Mouse (Mus musculus): Measurements from ENCODE around the gene Ebf3. TPM values are rescaled to one million over a fixed set of nuclear protein-coding genes. Genes with fewer than 3 reads are reported as not detected.
A peak's percentile ranks its signal among the peaks of the same experiment; 100 is the strongest.

Ebf3 gene
- total and polyA plus RNA-seq, 3 experiments, result 5.0 to 7.5 (median 6.1) TPM

DNA sequence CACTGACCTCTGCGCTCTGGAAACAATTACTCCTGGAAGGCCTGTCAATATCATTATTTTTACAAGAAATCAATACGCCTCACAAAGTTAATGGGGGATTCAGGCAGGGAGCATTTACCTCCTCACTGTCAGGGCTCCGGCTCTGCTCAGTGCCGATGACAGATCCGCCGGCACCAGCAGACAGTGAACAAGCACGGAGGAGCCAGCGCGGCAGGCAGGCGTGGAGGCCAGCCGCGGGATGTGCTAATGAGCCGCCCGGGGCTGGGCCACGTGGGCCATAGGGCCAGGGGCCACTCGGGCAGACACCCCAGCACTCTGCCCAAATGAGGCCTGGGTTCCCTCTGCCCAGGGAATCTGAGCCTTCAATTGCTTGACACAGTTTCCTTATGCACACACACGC lies 47.7 kb downstream of the Ebf3 start:
- no peak overlapping the region for H3K4me3 ChIP-seq
- H3K27me3 ChIP-seq (ENCODE audit: control insufficient read depth, insufficient read depth, low read length), result no peaks in the 10 kb centered on the region
- DNase-seq, result no peak
- no peak overlapping the region for H3K27ac ChIP-seq
- H3K36me3 ChIP-seq (ENCODE audit: control insufficient read depth, insufficient read depth, low read length), result no peaks in the 10 kb centered on the region
- no peaks in the 10 kb centered on the region for H3K79me2 ChIP-seq (replicated peaks; ENCODE audit: control insufficient read depth, insufficient read depth, low read length)
- 43% methylated on average over 17 of the region's 17 CpGs for WGBS
- intact Hi-C loops (cut with DNase I), result no loop called here
- no peak overlapping the region for H3K9ac ChIP-seq (ENCODE audit: low read depth, low read length)
- TF ChIP-seq POLR2A (IDR thresholded peaks at IDR 0.05; ENCODE audit: insufficient read depth, low read depth, low read length) (no peak), EP300 (IDR thresholded peaks at IDR 0.05; ENCODE audit: insufficient read depth, low read depth, low read length) (no peak), CTCF (IDR thresholded peaks at IDR 0.05) (no peak)
- H3K4me1 ChIP-seq (ENCODE audit: control insufficient read depth, insufficient read depth, low read length), result no peaks in the 10 kb centered on the region; the same call in none of the 2 replicates

- no peak overlapping the region for H3K4me3 ChIP-seq
- H3K79me2 ChIP-seq (replicated peaks; ENCODE audit: control insufficient read depth, insufficient read depth, low read length), result no peaks in the 10 kb centered on the region
Measured at GRCm38 (mm10) chr7:137262330-137262729, 51.9 kb downstream of the Ebf3 start.

DNA sequence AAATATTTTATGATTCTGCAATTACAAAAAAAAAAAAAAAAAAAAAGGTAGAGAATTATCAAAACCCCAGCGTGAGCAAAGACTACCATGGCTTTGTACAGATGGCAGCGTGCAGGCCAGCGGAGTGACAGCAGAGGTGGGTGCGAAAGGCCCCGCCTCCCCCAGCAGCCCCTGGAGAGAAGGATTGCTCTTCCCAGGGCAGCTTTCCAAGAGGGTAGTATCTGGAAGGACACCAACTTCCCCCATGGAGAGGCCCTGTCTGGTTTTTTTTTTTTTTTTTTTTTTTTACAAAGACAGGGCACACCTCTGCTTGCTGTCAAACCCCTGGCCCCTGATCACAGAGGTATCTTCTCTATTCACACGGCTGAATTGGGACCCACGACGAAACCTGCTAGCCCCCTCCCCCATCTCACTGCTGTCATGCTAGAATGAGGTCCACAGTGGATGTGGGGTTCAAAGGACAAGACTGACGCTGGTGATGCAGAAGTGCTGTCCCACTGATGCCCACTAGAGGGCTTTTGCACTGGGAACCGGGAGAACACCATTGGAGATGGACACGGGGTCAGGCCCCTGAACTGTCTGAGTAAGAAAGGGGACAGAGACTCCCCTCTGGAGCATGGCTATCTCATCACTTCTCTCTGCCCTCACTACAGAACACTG lies 67.9 kb downstream of the Ebf3 start:
- intact Hi-C loops (cut with DNase I), result loop anchor here (1.0 to 5.0 kb wide), 4 partner anchors 51 to 759 kb away; no protein-coding TSS in a partner anchor
- no peak overlapping the region for H3K27ac ChIP-seq
- 44% methylated on average over 11 of the region's 11 CpGs for WGBS

More at GRCm38 (mm10) chr7:137262330-137262729, 51.9 kb downstream of the Ebf3 start:
- Histone ChIP-seq H3K36me3 (ENCODE audit: control insufficient read depth, insufficient read depth, low read length) (no peaks in the 10 kb centered on the region), H3K27me3 (ENCODE audit: control insufficient read depth, insufficient read depth, low read length) (no peaks in the 10 kb centered on the region), H3K4me1 (ENCODE audit: control insufficient read depth, insufficient read depth, low read length) (no peaks in the 10 kb centered on the region), H3K27ac (no peak overlapping the region), H3K9ac (ENCODE audit: low read depth, low read length) (no peak overlapping the region)
- DNase-seq, result no peak
- WGBS, result 90% methylated on average over 8 of the region's 8 CpGs
- intact Hi-C loops (cut with DNase I), result no loop called here
- no peak for TF ChIP-seq POLR2A (IDR thresholded peaks at IDR 0.05; ENCODE audit: insufficient read depth, low read depth, low read length)
- no peak for TF ChIP-seq CTCF (IDR thresholded peaks at IDR 0.05)
- no peak for TF ChIP-seq EP300 (IDR thresholded peaks at IDR 0.05; ENCODE audit: insufficient read depth, low read depth, low read length)

GRCm38 (mm10) chr7:137244839-137245238 lies 69.4 kb downstream of the Ebf3 start:
- intact Hi-C loops (cut with DNase I), result loop anchor here (5.0 kb wide), 2 partner anchors 52 to 758 kb away; no protein-coding TSS in a partner anchor

More for the DNA sequence above, 67.9 kb downstream of the Ebf3 start:
- Histone ChIP-seq H3K4me1 (ENCODE audit: control insufficient read depth, insufficient read depth, low read length) (no peaks in the 10 kb centered on the region), H3K9ac (ENCODE audit: low read depth, low read length) (no peak overlapping the region), H3K4me3 (no peak overlapping the region), H3K27me3 (ENCODE audit: control insufficient read depth, insufficient read depth, low read length) (no peaks in the 10 kb centered on the region), H3K36me3 (ENCODE audit: control insufficient read depth, insufficient read depth, low read length) (no peaks in the 10 kb centered on the region), H3K79me2 (replicated peaks; ENCODE audit: control insufficient read depth, insufficient read depth, low read length) (no peaks in the 10 kb centered on the region)
- DNase-seq, result peak; percentile 64 to 79
- peak; percentile 91 for TF ChIP-seq CTCF (IDR thresholded peaks at IDR 0.05)
- no peak for TF ChIP-seq POLR2A (IDR thresholded peaks at IDR 0.05; ENCODE audit: insufficient read depth, low read depth, low read length)
- TF ChIP-seq EP300 (IDR thresholded peaks at IDR 0.05; ENCODE audit: insufficient read depth, low read depth, low read length), result 0 out of 2 replicates have a peak, but pooled peaks have one; percentile 35

GRCm38 (mm10) chr7:137240481-137240880 lies 73.8 kb downstream of the Ebf3 start:
- H3K4me1 ChIP-seq (ENCODE audit: control insufficient read depth, insufficient read depth, low read length), result no peaks in the 10 kb centered on the region
- no peaks in the 10 kb centered on the region for H3K79me2 ChIP-seq (replicated peaks; ENCODE audit: control insufficient read depth, insufficient read depth, low read length)
- H3K9ac ChIP-seq (ENCODE audit: low read depth, low read length), result no peak overlapping the region
- H3K27me3 ChIP-seq (ENCODE audit: control insufficient read depth, insufficient read depth, low read length), result no peaks in the 10 kb centered on the region
- 89% methylated on average over 8 of the region's 8 CpGs for WGBS
- intact Hi-C loops (cut with DNase I), result no loop called here
- no peak for TF ChIP-seq CTCF (IDR thresholded peaks at IDR 0.05)
- H3K27ac ChIP-seq, result no peak overlapping the region
- DNase-seq, result no peak
- H3K4me3 ChIP-seq, result no peak overlapping the region
- no peaks in the 10 kb centered on the region for H3K36me3 ChIP-seq (ENCODE audit: control insufficient read depth, insufficient read depth, low read length)

More at GRCm38 (mm10) chr7:137244839-137245238, 69.4 kb downstream of the Ebf3 start:
- no peaks in the 10 kb centered on the region for H3K36me3 ChIP-seq (ENCODE audit: control insufficient read depth, insufficient read depth, low read length)
- H3K27me3 ChIP-seq (ENCODE audit: control insufficient read depth, insufficient read depth, low read length), result no peaks in the 10 kb centered on the region
- no peak overlapping the region for H3K9ac ChIP-seq (ENCODE audit: low read depth, low read length)
- no peaks in the 10 kb centered on the region for H3K79me2 ChIP-seq (replicated peaks; ENCODE audit: control insufficient read depth, insufficient read depth, low read length)
- no peak overlapping the region for H3K27ac ChIP-seq
- DNase-seq, result no peak
- WGBS, result 84% methylated on average over 7 of the region's 7 CpGs
- no peak for TF ChIP-seq CTCF (IDR thresholded peaks at IDR 0.05)
- no peak for TF ChIP-seq POLR2A (IDR thresholded peaks at IDR 0.05; ENCODE audit: insufficient read depth, low read depth, low read length)
- no peak for TF ChIP-seq EP300 (IDR thresholded peaks at IDR 0.05; ENCODE audit: insufficient read depth, low read depth, low read length)
- H3K4me3 ChIP-seq, result no peak overlapping the region
- H3K4me1 ChIP-seq (ENCODE audit: control insufficient read depth, insufficient read depth, low read length), result no peaks in the 10 kb centered on the region

- 84% methylated on average over 5 of the region's 5 CpGs for WGBS
- no peak overlapping the region for H3K4me3 ChIP-seq
- no peaks in the 10 kb centered on the region for H3K27me3 ChIP-seq (ENCODE audit: control insufficient read depth, insufficient read depth, low read length)
- no peak overlapping the region for H3K27ac ChIP-seq
- H3K4me1 ChIP-seq (ENCODE audit: control insufficient read depth, insufficient read depth, low read length), result no peaks in the 10 kb centered on the region
- TF ChIP-seq EP300 (IDR thresholded peaks at IDR 0.05; ENCODE audit: insufficient read depth, low read depth, low read length) (no peak), CTCF (IDR thresholded peaks at IDR 0.05) (no peak), POLR2A (IDR thresholded peaks at IDR 0.05; ENCODE audit: insufficient read depth, low read depth, low read length) (no peak)
- no peaks in the 10 kb centered on the region for H3K36me3 ChIP-seq (ENCODE audit: control insufficient read depth, insufficient read depth, low read length)
- intact Hi-C loops (cut with DNase I), result no loop called here
- DNase-seq, result no peak
- H3K79me2 ChIP-seq (replicated peaks; ENCODE audit: control insufficient read depth, insufficient read depth, low read length), result no peaks in the 10 kb centered on the region
- no peak overlapping the region for H3K9ac ChIP-seq (ENCODE audit: low read depth, low read length)
Measured at GRCm38 (mm10) chr7:137239542-137240133, 74.6 kb downstream of the Ebf3 start.

All from heart, adult 2 months (tissue).